Mouse (Mus musculus) gastrocnemius, adult 2 months (tissue): Measurements from ENCODE around the gene Btbd35f8. TPM values are rescaled to one million over a fixed set of nuclear protein-coding genes. Genes with fewer than 3 reads are reported as not detected.
"Not testable (repeated sequence)": the region's sequence is repeated elsewhere in the genome, so short reads cannot be mapped to it uniquely, and the experiment has no call there.

ENCODE experiments used
- DNase-seq: peaks from one replicate; pipeline ENCODE4 v3.0.0; 2022
- H3K27ac ChIP-seq: fragments of 200-600 bp; 2 replicates; pipeline ENCODE4 v1.8.1; 2022; ENCODE audit warnings: mild to moderate bottlenecking
- H3K4me3 ChIP-seq: fragments of 200-600 bp; 2 replicates; pipeline ENCODE4 v1.8.1; 2022; ENCODE audit warnings: mild to moderate bottlenecking, moderate library complexity
- intact Hi-C: fragments of 180-260 bp; cut with DNase I; formaldehyde crosslinking; loops from one replicate; pipeline ENCODE4 v1.15.1; 2025
- long read RNA-seq, 2 experiments: library from polyadenylated mRNA; stranded (forward); transcript quantifications; one replicate each; pipeline ENCODE4 v2.0.0; 2021
- total RNA-seq, 2 experiments: library from RNA; stranded (reverse); gene quantifications; 2 replicates each; pipeline ENCODE4 v1.2.3; 2021

Gene Btbd35f8
- not detected for total RNA-seq
- long read RNA-seq, experiment 1, result 0 reads
- long read RNA-seq, experiment 2, result 0 reads

GRCm38 (mm10) chrX:34450224-34450623, at the start of gene Btbd35f8:
TSS of gene Btbd35f8 (plus strand) at chrX:34450524.
- intact Hi-C loops, DNase-seq, H3K27ac ChIP-seq, H3K4me3 ChIP-seq: not testable (repeated sequence)

Other genes starting within 250 kb of the Btbd35f8 start
- gene Spin2g, start 211.8 kb upstream of the Btbd35f8 start, total RNA-seq, result not detected